Mouse (Mus musculus) heart, embryonic 16.5 days (tissue): ENCODE results near the gene Tbc1d4. TPM values are rescaled to one million over a fixed set of nuclear protein-coding genes. Genes with fewer than 3 reads are reported as not detected.

Experiments
- ATAC-seq: fragments of 200-750 bp; cut with Nextera tagmentation; replicated peaks from 2 replicates; pipeline ENCODE4 v1.8.0; 2017; ENCODE audit warnings: moderate number of reproducible peaks; ENCODE audit not compliant: insufficient read depth, low FRiP score; ENCODE audit errors: extremely low read depth
- H3K27ac ChIP-seq: fragments of 300-500 bp; sonication (generic); 2 replicates; pipeline ENCODE4 v1.5.1; 2014; ENCODE audit warnings: mild to moderate bottlenecking, low read length, control low read depth, moderate library complexity
- H3K27me3 ChIP-seq: fragments of 300-500 bp; sonication (generic); 2 replicates; pipeline ENCODE4 v1.6.1; 2014; ENCODE audit warnings: low read length, mixed read lengths; ENCODE audit not compliant: control insufficient read depth, insufficient read depth
- H3K36me3 ChIP-seq: fragments of 300-500 bp; sonication (generic); 2 replicates; pipeline ENCODE4 v1.6.1; 2014; ENCODE audit not compliant: control insufficient read depth, insufficient read depth
- H3K4me1 ChIP-seq: fragments of 300-500 bp; sonication (generic); 2 replicates; pipeline ENCODE4 v1.6.1; 2014; ENCODE audit warnings: low read length, mixed read lengths; ENCODE audit not compliant: control insufficient read depth, insufficient read depth
- H3K4me2 ChIP-seq: fragments of 300-500 bp; sonication (generic); 2 replicates; pipeline ENCODE4 v1.6.1; 2014; ENCODE audit warnings: low read depth, mild to moderate bottlenecking, control low read depth, low read length
- H3K4me3 ChIP-seq: fragments of 300-500 bp; sonication (generic); 2 replicates; pipeline ENCODE4 v1.5.1; 2014; ENCODE audit warnings: mild to moderate bottlenecking, control low read depth, low read length
- H3K9ac ChIP-seq: fragments of 300-500 bp; sonication (generic); 2 replicates; pipeline ENCODE4 v1.6.1; 2014; ENCODE audit warnings: low read length, control low read depth
- H3K9me3 ChIP-seq: fragments of 300-500 bp; sonication (generic); replicated peaks from 2 replicates; pipeline ENCODE4 v1.6.1; 2016; ENCODE audit warnings: low read length; ENCODE audit not compliant: control insufficient read depth
- WGBS: fragments of 180-500 bp; shearing (Covaris S2); extraction: QIAGEN DNeasy Blood & Tissue Kit; methylation state at CpG from one replicate; pipeline ENCODE4 v1.1.7; 2014; 5-methylcytosine and 5-hydroxymethylcytosine counted together
- polyA plus RNA-seq: library from polyadenylated mRNA; unstranded; fragments of >200 nt; fragmentation: Nextera tagmentation; extraction: Ambion mirVana; gene quantifications from 2 replicates; pipeline ENCODE4 v1.2.1, GENCODE M21; 2015

Tbc1d4 gene
- polyA plus RNA-seq, 1 experiment from 2014 or later, result 25.9 TPM

GRCm38 (mm10) chr14:101482270-101482669 is 126.7 kb downstream of the Tbc1d4 start:
- no peaks in the 10 kb centered on the region for H3K27me3 ChIP-seq
- WGBS, result 43% methylated on average over 4 of the region's 4 CpGs
- H3K4me1 ChIP-seq, result peaks cover 10% of the 10 kb centered on the region
- H3K27ac ChIP-seq, result peak overlapping the region; percentile 90
- ATAC-seq, result no peak
- H3K9ac ChIP-seq, result no peak overlapping the region
- H3K9me3 ChIP-seq, result no peaks in the 10 kb centered on the region
- peaks cover 10% of the 10 kb centered on the region; the same call in 1 of the 2 replicates for H3K36me3 ChIP-seq
- H3K4me3 ChIP-seq, result no peak overlapping the region
- H3K4me2 ChIP-seq, result no peak overlapping the region

GRCm38 (mm10) chr14:101481165-101481564 is 127.8 kb downstream of the Tbc1d4 start:
- Histone ChIP-seq H3K4me1 (peaks cover 10% of the 10 kb centered on the region), H3K27me3 (no peaks in the 10 kb centered on the region), H3K36me3 (peaks cover 6% of the 10 kb centered on the region; the same call in 1 of the 2 replicates), H3K27ac (no peak overlapping the region), H3K9ac (no peak overlapping the region), H3K4me3 (no peak overlapping the region), H3K9me3 (no peaks in the 10 kb centered on the region), H3K4me2 (no peak overlapping the region)
- ATAC-seq, result no peak
- 83% methylated on average over 7 of the region's 7 CpGs for WGBS

- H3K4me1 ChIP-seq, result peaks cover 10% of the 10 kb centered on the region
- ATAC-seq, result no peak
- 86% methylated on average over 7 of the region's 7 CpGs for WGBS
- no peaks in the 10 kb centered on the region for H3K9me3 ChIP-seq
- H3K36me3 ChIP-seq, result peaks cover 7% of the 10 kb centered on the region; the same call in 1 of the 2 replicates
- no peak overlapping the region for H3K27ac ChIP-seq
- no peak overlapping the region for H3K4me3 ChIP-seq
- H3K27me3 ChIP-seq, result no peaks in the 10 kb centered on the region
- H3K9ac ChIP-seq, result no peak overlapping the region
- H3K4me2 ChIP-seq, result no peak overlapping the region
Measured at GRCm38 (mm10) chr14:101480541-101480940, 128.4 kb downstream of the Tbc1d4 start.

GRCm38 (mm10) chr14:101477827-101478220 is 131.2 kb downstream of the Tbc1d4 start:
- WGBS, result 65% methylated on average over 5 of the region's 5 CpGs
- no peaks in the 10 kb centered on the region for H3K9me3 ChIP-seq
- H3K36me3 ChIP-seq, result peaks cover 21% of the 10 kb centered on the region
- peaks cover 4% of the 10 kb centered on the region for H3K4me1 ChIP-seq
- H3K9ac ChIP-seq, result no peak overlapping the region
- ATAC-seq, result no peak
- H3K27me3 ChIP-seq, result no peaks in the 10 kb centered on the region
- H3K4me2 ChIP-seq, result no peak overlapping the region
- H3K4me3 ChIP-seq, result no peak overlapping the region
- no peak overlapping the region for H3K27ac ChIP-seq

GRCm38 (mm10) chr14:101477081-101477826 is 131.7 kb downstream of the Tbc1d4 start:
- Histone ChIP-seq H3K4me2 (no peak overlapping the region), H3K36me3 (peaks cover 21% of the 10 kb centered on the region), H3K9ac (no peak overlapping the region), H3K4me1 (no peaks in the 10 kb centered on the region; the same call in 1 of the 2 replicates), H3K9me3 (no peaks in the 10 kb centered on the region), H3K27ac (no peak overlapping the region), H3K4me3 (no peak overlapping the region), H3K27me3 (no peaks in the 10 kb centered on the region)
- ATAC-seq, result 0 out of 2 replicates have a peak, but pooled peaks have one; percentile 37
- 57% methylated on average over 20 of the region's 20 CpGs for whole genome bisulfite sequencing

- ATAC-seq, result no peak
- Histone ChIP-seq H3K4me1 (no peaks in the 10 kb centered on the region), H3K27ac (no peak overlapping the region), H3K4me3 (no peak overlapping the region), H3K4me2 (no peak overlapping the region), H3K9me3 (no peaks in the 10 kb centered on the region), H3K36me3 (peaks cover 6% of the 10 kb centered on the region), H3K27me3 (no peaks in the 10 kb centered on the region), H3K9ac (no peak overlapping the region)
- 89% methylated on average over 5 of the region's 5 CpGs for WGBS
Measured at GRCm38 (mm10) chr14:101469475-101470093, 139.4 kb downstream of the Tbc1d4 start.

- WGBS, result 83% methylated on average over 4 of the region's 4 CpGs
- no peaks in the 10 kb centered on the region for H3K4me1 ChIP-seq
- no peaks in the 10 kb centered on the region; the same call in 1 of the 2 replicates for H3K36me3 ChIP-seq
- H3K9me3 ChIP-seq, result no peaks in the 10 kb centered on the region
- H3K4me3 ChIP-seq, result no peak overlapping the region
- ATAC-seq, result no peak
- no peak overlapping the region for H3K9ac ChIP-seq
- H3K27ac ChIP-seq, result no peak overlapping the region
- no peaks in the 10 kb centered on the region for H3K27me3 ChIP-seq
- no peak overlapping the region for H3K4me2 ChIP-seq
Measured at GRCm38 (mm10) chr14:101468143-101468542, 140.8 kb downstream of the Tbc1d4 start.

- H3K4me1 ChIP-seq, result no peaks in the 10 kb centered on the region
- no peak for ATAC-seq
- H3K4me3 ChIP-seq, result no peak overlapping the region
- no peaks in the 10 kb centered on the region for H3K9me3 ChIP-seq
- no peaks in the 10 kb centered on the region for H3K27me3 ChIP-seq
- H3K9ac ChIP-seq, result no peak overlapping the region
- H3K4me2 ChIP-seq, result no peak overlapping the region
- no peak overlapping the region for H3K27ac ChIP-seq
- 96% methylated on average over 1 of the region's 1 CpGs for WGBS
- H3K36me3 ChIP-seq, result no peaks in the 10 kb centered on the region; the same call in 1 of the 2 replicates
Measured at GRCm38 (mm10) chr14:101467532-101467931, 141.5 kb downstream of the Tbc1d4 start.

- Histone ChIP-seq H3K4me3 (no peak overlapping the region), H3K27ac (no peak overlapping the region), H3K27me3 (no peaks in the 10 kb centered on the region), H3K4me1 (no peaks in the 10 kb centered on the region), H3K4me2 (no peak overlapping the region), H3K36me3 (no peaks in the 10 kb centered on the region; the same call in 1 of the 2 replicates), H3K9me3 (no peaks in the 10 kb centered on the region), H3K9ac (no peak overlapping the region)
- ATAC-seq, result no peak
- 88% methylated on average over 11 of the region's 11 CpGs for WGBS
Measured at GRCm38 (mm10) chr14:101466521-101466920, 142.5 kb downstream of the Tbc1d4 start.
